Mouse (Mus musculus) lung, adult 2 months (tissue): ENCODE data around the gene Cct4.

Experiments used
- CTCF ChIP-seq: fragments of 200-500 bp; IDR thresholded peaks from 2 replicates; pipeline ENCODE4 v1.5.1; 2011; ENCODE audit warnings: mild to moderate bottlenecking, low read length, control low read depth; ENCODE audit not compliant: insufficient read depth
- POLR2A ChIP-seq: fragments of 200-500 bp; IDR thresholded peaks from 2 replicates; pipeline ENCODE4 v1.6.1; 2011; ENCODE audit warnings: low read depth, mild to moderate bottlenecking, control low read depth, low read length, borderline replicate concordance; ENCODE audit errors: extremely low read depth

GRCm38 (mm10) chr11:22978215-22978614 lies 12.1 kb upstream of the Cct4 start:
- no peak for TF ChIP-seq CTCF
- no peak for TF ChIP-seq POLR2A
